Mouse (Mus musculus): ENCODE measurements around the gene Kcna2.

DNA sequence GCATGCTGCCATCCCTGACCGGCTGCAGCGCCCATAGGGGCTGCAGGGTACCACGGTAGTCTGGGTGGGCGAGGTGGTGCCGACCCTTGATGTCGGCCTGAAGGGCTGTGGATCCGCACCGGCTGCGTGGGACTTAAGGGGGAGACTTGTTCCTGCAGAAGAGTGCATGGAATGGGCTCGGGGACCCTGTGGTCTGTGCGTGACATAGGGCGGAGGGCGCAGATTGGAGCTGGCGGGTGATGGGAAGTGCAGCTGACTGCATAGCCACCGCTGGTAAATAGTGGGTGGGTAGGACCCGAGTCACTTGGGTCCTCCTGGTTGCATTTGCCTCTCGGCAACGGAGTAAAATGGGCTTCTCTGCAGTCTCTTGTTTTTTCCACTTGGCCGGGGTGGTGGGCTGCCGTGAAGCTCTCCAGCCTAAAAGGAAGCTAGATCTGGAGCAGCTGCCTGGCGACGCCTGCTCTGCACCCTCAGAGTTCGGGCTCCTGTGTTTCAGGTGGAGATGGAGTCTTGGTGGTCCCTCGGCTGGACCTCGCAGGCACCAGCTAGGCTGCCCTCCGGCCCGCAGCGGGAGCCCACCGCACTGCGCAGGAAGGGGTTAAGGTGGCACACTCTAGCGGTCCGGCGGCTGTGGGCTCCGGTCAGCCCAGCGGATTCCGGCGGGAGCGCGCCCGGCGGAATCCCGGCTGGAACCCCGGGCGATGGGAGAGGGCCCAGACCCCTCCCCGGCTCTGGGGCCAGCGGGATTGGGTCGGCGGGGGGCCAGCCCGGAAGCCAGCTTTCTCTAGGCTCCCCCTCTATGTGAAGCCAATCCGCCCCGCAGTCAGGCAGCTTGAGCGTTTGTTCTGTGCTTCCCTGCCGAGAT is 1.1 kb downstream of the Kcna2 start:
- TF ChIP-seq POLR2A (IDR thresholded peaks at IDR 0.05; ENCODE audit: extremely low read depth, insufficient read depth, low read length) (no peak), CTCF (IDR thresholded peaks at IDR 0.05; ENCODE audit: low read depth, low read length) (no peak)

Data from liver, adult 2 months (tissue).